Mouse (Mus musculus): ENCODE data around the gene Vps13c.
A peak's percentile ranks its signal among the peaks of the same experiment; 100 is the strongest.

Vps13c gene

DNA sequence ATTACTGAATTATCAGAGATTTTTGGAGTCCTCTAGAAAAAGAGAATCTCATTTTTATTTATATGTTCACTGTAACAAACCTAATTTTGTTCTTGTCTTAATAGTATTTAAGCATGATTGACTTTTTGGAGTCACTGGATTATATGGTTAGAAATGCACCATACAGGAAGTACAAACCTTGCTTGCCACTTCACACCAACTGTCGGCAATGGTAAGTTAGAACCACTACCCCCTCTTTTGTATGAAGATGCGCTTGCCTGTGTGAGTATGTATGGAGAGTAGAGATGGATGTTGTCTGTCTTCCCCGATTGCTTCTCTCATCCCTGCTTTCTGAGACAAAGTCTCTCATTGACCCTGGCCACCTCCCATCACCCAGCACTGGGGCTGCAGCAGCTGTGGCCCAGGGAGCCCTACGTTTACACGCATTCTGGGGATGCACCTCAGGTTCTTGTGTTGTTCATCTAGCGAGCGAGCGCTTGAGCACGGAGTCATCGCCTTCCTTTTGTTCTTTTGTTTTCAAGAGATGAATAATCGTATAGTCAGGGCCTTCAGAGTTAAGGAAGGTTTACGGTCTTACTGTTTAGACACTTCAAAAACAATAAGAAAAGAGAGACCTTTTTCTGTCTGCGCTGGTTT lies 43.3 kb downstream of the Vps13c start:
- DNase-seq (ENCODE audit: low spot score in 2 of 2): no peak

GRCm38 (mm10) chr9:67884095-67884494 lies 43.9 kb downstream of the Vps13c start:
- no peak for DNase-seq (ENCODE audit: low spot score in 2 of 2)

- DNase-seq (ENCODE audit: low spot score in 2 of 2): no peak
Observed at GRCm38 (mm10) chr9:67886981-67887720, 47.0 kb downstream of the Vps13c start.

GRCm38 (mm10) chr9:67893474-67893873 lies 53.3 kb downstream of the Vps13c start:
- DNase-seq (ENCODE audit: low spot score in 2 of 2): no peak

DNA sequence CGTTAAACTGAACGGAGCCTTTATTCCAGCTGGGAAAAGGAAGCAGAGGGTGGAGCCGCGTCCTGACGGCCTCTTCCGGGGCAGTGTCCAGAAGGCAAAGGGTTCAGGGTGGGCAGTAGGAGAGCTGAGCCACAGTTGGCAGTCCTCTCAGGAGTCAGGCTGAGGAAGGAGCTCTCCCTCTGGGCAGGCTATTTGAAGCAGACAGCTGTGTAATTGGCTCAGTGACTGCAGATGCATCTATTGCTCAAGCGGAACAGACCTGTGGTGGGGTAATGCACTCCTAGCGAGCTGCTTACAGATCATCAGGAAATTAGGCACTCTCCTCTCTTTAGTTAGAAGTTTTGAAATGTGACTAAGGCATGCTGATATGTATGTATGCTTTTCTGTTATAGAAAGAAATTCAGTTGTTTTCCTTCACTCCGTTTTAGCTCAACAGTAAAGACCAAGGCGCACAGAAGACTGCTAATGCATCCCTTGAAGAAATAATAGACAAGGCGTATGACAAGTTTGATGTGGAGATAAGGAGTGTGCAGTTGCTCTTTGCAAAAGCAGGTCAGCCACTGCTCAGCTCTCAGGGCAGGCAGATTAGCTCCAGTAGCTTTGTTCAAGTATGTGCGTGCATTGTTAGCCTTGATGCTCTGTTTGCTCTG lies 56.6 kb downstream of the Vps13c start:
- no peak for DNase-seq (ENCODE audit: low spot score in 2 of 2)

DNA sequence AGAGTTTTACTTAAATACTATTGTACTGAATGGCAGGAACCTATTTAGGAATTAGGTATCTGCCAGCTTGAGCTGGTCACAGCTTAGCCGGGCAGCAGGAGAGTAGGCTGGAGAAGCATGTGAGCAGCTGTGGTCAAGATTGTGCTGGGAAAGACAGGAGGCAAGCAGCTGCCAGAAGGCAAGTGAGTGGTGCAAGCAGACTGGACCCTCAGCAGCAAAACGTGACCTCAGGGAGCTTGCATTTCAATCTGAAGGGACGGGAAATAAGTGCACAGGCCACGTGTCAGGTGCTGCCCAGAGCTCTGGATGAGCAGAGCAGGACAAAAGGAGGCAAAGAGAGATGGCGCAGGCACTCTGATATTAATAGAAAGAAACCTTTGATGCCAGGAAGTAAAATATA lies 60.2 kb downstream of the Vps13c start:
- no peak for DNase-seq (ENCODE audit: low spot score in 2 of 2)

- DNase-seq (ENCODE audit: low spot score in 2 of 2): no peak
Observed at GRCm38 (mm10) chr9:67904355-67904754, 64.2 kb downstream of the Vps13c start.

- no peak for DNase-seq (ENCODE audit: low spot score in 2 of 2)
Observed at GRCm38 (mm10) chr9:67905541-67905940, 65.3 kb downstream of the Vps13c start.

DNA sequence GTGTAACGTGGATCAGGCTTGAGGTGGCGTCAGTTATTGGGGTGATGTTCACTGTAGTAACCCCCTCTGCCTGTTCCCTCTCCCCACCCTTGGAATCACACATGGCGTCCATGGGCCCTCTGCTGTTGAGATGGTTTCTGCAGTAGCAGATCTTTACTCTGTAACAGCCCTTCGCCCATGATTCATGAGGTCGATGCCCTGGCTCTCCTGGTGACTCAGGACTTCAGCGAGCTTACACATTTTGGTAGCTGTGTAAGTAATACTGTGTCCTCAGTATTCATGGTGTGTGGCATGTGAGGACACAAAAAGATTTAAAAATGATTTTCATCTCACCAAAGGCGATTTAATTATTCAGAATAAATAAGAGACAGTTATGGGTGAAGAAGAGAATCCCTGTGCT lies 74.5 kb downstream of the Vps13c start:
- no peak for DNase-seq (ENCODE audit: low spot score in 2 of 2)

DNA sequence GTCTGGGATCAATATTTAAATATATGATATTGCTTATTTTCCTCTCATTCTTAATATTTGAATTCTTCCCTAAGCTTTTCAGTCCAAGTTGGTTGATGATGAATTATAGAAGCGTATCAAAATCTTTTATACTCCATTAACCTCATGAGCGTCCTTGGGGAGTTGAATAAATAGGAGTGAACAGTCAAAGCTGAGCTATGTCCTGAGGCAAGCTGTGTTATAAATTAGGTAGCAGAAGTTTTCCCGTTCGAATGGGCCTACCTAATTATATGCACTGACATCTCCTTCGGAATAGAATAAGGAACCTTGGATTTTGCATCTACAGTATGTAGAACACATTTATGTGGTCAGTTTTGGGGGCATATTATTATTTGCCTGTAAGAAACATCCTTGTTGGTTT lies 82.2 kb downstream of the Vps13c start:
- no peak for DNase-seq (ENCODE audit: low spot score in 2 of 2)

GRCm38 (mm10) chr9:67930629-67931028 lies 90.4 kb downstream of the Vps13c start:
- no peak for DNase-seq (ENCODE audit: low spot score in 2 of 2)

DNA sequence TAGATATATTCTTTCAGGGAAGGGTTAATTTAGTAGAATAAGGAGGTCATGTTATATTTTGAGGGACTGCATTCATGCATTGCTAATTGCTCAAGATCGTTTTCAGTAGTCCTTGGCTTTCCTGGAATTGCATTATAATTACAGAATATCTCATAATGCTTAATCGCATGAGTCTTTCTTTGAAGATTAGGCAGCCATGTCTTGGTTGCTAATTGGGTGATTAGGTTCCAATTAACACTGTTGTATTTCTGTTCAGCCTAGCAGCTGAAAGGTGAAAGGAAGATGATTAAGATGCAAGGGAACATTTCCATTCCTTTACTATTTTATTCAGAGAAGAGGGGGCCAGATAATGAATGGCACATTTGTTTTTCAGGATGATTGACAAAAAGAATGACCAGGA lies 97.1 kb downstream of the Vps13c start:
- no peak for DNase-seq (ENCODE audit: low spot score in 2 of 2)

- no peak for DNase-seq (ENCODE audit: low spot score in 2 of 2)
Observed at GRCm38 (mm10) chr9:67955466-67956010, 115.3 kb downstream of the Vps13c start.

DNA sequence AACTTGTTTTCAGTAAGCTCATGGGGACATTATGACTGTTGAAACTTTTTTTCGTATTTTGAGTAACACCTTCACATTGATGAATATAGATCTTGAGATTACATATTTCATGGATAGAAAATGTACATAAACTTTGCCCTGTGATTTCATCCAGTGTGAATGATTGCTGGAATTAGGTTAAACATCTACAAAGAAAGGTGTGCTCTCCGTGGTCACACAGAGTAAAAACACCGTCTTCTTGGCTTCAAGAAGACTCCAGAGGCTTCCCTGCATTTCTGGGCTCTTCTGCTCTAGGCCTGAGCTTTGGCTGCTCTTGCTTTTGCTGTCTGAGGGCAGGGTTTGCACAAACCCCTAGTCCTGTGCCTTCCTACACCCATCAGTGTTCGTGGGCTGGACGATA lies 121.8 kb downstream of the Vps13c start:
- no peak for DNase-seq (ENCODE audit: low spot score in 2 of 2)

DNA sequence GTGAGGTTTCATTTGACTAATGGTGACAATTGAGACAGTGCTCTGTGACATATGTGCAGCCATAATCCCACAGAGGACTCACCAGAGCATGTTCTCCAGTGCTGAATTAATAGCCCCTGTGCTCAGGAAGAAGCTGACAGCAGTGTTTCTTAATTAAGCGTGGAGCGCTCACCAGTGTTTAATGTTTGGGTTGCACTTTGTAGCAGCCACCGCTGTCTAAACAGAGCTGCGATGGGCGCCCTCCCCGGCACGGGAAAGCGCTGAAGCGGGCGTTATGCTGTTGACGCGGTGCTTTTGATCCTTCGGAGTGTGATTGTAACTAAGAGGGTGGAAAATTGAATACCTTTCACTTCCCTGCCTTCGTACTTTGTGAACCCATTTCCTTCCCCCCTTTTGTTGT lies 125.7 kb downstream of the Vps13c start:
- DNase-seq (ENCODE audit: low spot score in 2 of 2): no peak

DNA sequence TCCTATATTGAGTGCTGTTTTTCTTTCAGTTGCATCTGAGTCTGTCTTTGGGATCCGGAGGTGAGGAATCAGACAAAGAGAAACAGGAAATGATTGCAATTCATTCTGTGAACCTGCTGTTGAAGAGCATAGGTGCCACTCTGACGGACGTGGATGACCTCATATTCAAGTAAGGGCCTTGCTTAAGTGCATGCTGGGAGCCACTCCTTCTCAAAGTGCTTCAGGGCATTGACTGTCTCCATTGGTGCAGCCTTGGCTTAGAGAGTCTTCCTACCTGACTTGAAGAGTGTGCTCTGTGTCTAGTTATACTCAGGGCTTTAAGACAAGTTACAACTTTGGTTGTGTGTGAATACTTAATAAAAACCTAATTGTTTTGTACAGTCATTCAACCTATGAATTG lies 126.8 kb downstream of the Vps13c start:
- DNase-seq (ENCODE audit: low spot score in 2 of 2): no peak

- no peak for DNase-seq (ENCODE audit: low spot score in 2 of 2)
Observed at GRCm38 (mm10) chr9:67973451-67973850, 133.3 kb downstream of the Vps13c start.

DNA sequence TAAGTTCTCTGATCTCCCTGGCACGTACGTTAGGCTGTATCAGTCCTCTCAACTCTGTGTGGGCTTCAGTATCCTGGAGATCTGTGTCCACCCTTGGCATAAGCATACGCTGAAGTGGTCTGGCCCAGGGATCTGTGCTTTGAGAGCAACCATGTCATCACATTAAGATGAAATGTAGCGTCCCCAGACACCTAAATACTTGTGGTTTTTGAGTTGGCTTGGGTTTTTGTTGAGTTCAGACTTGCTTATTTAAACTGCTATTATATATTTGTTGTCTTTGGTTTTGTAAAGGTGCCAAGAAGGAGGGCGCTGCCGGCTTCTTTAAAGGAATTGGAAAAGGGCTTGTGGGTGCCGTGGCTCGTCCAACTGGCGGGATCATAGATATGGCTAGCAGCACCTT lies 135.3 kb downstream of the Vps13c start:
- DNase-seq (ENCODE audit: low spot score in 2 of 2): no peak

GRCm38 (mm10) chr9:68006566-68006965 lies 166.4 kb downstream of the Vps13c start:
- DNase-seq (ENCODE audit: low spot score in 2 of 2): no peak

DNA sequence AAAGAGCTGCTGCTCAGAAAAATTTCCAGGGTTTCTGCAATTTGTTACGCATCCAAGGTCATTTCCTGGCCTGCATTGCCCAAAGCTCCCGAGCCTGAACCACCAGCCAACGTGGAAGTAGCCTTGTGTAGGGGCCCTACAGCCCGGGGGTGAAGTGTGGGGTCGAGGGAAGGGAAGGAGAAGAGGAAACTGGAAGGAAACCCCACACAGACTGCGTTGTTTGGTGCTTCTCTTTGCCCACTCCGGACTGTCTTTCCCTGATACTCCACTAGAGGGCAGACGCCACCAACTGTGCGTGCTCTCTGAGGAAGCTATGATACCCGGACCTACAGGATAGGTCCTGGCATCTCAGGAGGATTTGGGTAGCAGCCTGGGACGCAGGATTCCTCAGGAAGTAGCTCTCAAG lies 174.8 kb downstream of the Vps13c start:
- DNase-seq (ENCODE audit: low spot score in 2 of 2): peak in 1 of 2 experiments; percentile 21

GRCm38 (mm10) chr9:68016255-68016954 lies 176.2 kb downstream of the Vps13c start:
- DNase-seq (ENCODE audit: low spot score in 2 of 2): no peak

DNA sequence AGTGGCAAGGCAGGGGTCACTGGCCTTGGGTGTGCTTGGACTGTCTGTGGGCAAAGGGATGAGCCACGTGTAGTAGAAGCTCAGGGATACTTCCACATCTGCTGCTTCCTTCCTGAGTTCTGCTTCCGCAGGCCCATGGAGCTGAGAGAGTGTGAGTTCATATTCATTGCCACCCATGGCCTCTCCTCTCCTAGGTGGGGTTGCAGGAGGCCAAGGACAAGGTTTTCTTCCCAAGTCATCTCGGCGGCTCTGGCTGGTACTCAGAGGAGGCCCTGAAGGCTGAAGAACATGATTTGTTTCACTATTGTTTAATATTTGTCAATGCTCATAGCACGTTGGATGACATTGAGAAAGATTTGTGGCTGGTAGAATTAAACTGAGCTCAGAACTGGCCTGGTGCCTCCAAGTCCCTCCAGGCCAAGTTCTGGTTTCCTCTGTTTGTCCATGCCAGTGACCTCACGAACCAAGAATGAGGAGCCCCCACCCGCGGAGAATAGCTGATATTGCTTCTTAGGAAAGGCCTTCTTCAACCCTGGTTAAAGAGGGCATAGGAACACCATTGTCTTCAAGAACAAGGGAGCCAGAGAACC lies 180.7 kb downstream of the Vps13c start:
- DNase-seq (ENCODE audit: low spot score in 2 of 2): no peak

All from spleen, postnatal 14 days (tissue).